7 mouse cellular contexts compared by ENCODE assay signal in the genomic region with DNA sequence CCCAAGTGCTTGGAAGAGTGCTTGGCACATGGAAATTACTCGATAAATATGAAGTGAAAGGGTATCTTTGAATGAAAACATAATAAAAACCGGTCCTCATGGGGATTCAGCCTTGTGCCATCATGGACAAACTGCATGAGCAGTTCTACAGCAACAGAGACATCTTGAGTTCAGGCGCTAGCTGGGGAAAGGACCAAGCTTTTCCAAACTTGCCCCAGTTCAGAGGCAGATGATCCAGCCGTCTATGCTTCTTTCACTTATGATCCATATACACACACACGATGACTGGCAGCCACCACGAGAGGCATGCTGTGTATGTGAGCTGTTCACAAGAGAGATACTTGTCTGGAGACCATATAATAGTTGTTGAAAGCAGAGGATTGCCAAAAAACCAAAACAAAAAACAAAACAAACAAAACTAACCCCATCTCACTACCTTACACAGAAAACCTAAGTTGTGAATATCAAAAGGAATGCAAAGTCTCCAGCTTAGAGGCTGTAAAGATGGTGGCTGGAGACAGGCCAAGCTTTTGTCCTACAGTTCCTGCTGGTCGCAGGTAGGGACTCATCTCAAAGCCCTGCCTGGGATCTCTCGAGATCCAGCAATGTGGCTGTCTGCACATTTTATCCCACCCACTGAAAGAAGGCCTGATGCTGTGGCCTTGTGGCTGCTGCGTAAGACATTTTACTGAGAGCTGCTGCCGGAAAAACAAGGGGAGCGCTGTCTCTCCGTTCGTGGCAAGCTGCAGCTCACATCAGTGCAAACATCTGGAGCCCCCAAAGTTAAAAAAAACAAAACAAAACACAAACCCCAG. TPM values are rescaled to one million over a fixed set of nuclear protein-coding genes. Genes with fewer than 3 reads are reported as not detected.
DNase-seq lines count a peak whose midpoint lies in the region; ATAC-seq lines count a peak whose summit lies in the region.

No protein-coding gene starts in this region.

- peak overlapping the region; percentile 85 for H3K4me2 ChIP-seq in liver, embryonic 11.5 days
- peak overlapping the region; percentile 76 for H3K4me2 ChIP-seq in stomach, embryonic 14.5 days (replicated peaks; ENCODE audit: low read depth, low read length)

- no peak for ATAC-seq in liver, embryonic 11.5 days (replicated peaks; ENCODE audit: low FRiP score)
- ATAC-seq in stomach, embryonic 14.5 days (ENCODE audit: insufficient number of reproducible peaks, insufficient read depth, low FRiP score, low read depth): no peak

- no peak overlapping the region for H3K27ac ChIP-seq in liver, embryonic 11.5 days (ENCODE audit: low read depth, low read length)
- peak overlapping the region; percentile 82 for H3K27ac ChIP-seq in stomach, embryonic 14.5 days (ENCODE audit: low read length)

- peak overlapping the region; percentile 75 for H3K9ac ChIP-seq in liver, embryonic 11.5 days (ENCODE audit: low read depth, low read length)
- H3K9ac ChIP-seq in stomach, embryonic 14.5 days (replicated peaks; ENCODE audit: low read depth, low read length): peak overlapping the region; percentile 78

- H3K4me1 ChIP-seq in liver, embryonic 11.5 days (replicated peaks; ENCODE audit: control insufficient read depth, insufficient read depth, low read length): peaks cover 8% of the 10 kb centered on the region
- H3K4me1 ChIP-seq in stomach, embryonic 14.5 days (ENCODE audit: control insufficient read depth, insufficient read depth, low read length): peaks cover 41% of the 10 kb centered on the region

- H3K9me3 ChIP-seq in liver, embryonic 11.5 days (ENCODE audit: control insufficient read depth, low read length): no peaks in the 10 kb centered on the region
- no peaks in the 10 kb centered on the region for H3K9me3 ChIP-seq in stomach, embryonic 14.5 days (ENCODE audit: control insufficient read depth, low read depth, low read length)

- DNase-seq in MN1 (ENCODE audit: low spot score): peak; percentile 61
- DNase-seq in adrenal gland, postnatal 14 days: peak; percentile 54
- peak; percentile 47 for DNase-seq in heart, postnatal 4 days
- DNase-seq in liver, embryonic 11.5 days (ENCODE audit: low spot score): no peak
- no peak for DNase-seq in left cerebral cortex, postnatal 25 days (ENCODE audit: low spot score in 2 of 2)
- DNase-seq in Muller cell, postnatal 12 days (ENCODE audit: inconsistent ontology term): no peak

- no peaks in the 10 kb centered on the region for H3K27me3 ChIP-seq in liver, embryonic 11.5 days (replicated peaks; ENCODE audit: control insufficient read depth, insufficient read depth, low read length)
- no peaks in the 10 kb centered on the region for H3K27me3 ChIP-seq in stomach, embryonic 14.5 days (ENCODE audit: control insufficient read depth, insufficient read depth, low read length)

- 61% methylated on average over 13 of the region's 13 CpGs for WGBS in liver, embryonic 11.5 days
- 30% methylated on average over 13 of the region's 13 CpGs for WGBS in stomach, embryonic 14.5 days

- intact Hi-C loops in left cerebral cortex, postnatal 25 days (cut with DNase I): loop anchor here (2.0 to 10.0 kb wide), 2 partner anchors 21 to 225 kb away; no protein-coding TSS in a partner anchor

- H3K36me3 ChIP-seq in liver, embryonic 11.5 days (ENCODE audit: control insufficient read depth, insufficient read depth, low read length): no peaks in the 10 kb centered on the region
- H3K36me3 ChIP-seq in stomach, embryonic 14.5 days (ENCODE audit: control insufficient read depth, insufficient read depth, low read length): peaks cover 6% of the 10 kb centered on the region; the same call in 1 of the 2 replicates

- peak overlapping the region; percentile 86 for H3K4me3 ChIP-seq in liver, embryonic 11.5 days (ENCODE audit: low read depth, low read length)
- H3K4me3 ChIP-seq in stomach, embryonic 14.5 days (ENCODE audit: low read depth, low read length): peak overlapping the region; percentile 60

RNA-seq across cellular contexts. Expression of gene Creb3l2, which starts 2.1 kb away (rescaled TPM):
- 50.0 and 50.8 TPM in 2 replicates for total RNA-seq in adrenal gland, postnatal 14 days (2021)
- total RNA-seq in heart, postnatal 4 days (2021): 10 to 100 TPM; 61.7 to 66.7 TPM
- 12.8 and 12.9 TPM in 2 replicates for polyA plus RNA-seq in liver, embryonic 11.5 days (2014; fragmentation: Nextera tagmentation; extraction: Ambion mirVana)
- 28.7 and 29.6 TPM in 2 replicates for polyA plus RNA-seq in stomach, embryonic 14.5 days (2014; fragmentation: Nextera tagmentation; extraction: Ambion mirVana)
- total RNA-seq in left cerebral cortex, postnatal 25 days (2021): 1 to 10 TPM; 7.0 to 7.3 TPM

Comparison
In these comparisons a context has a peak if more than half of its experiments do, and no peak if none do; other contexts are left out.
1. DNase-seq: peak in MN1 (single experiment), adrenal gland, postnatal 14 days (single experiment) and heart, postnatal 4 days (single experiment); none in liver, embryonic 11.5 days (single experiment), left cerebral cortex, postnatal 25 days (0 of 2) and Muller cell, postnatal 12 days (single experiment).